Mouse (Mus musculus): Measurements from ENCODE around the gene Ppie. TPM values are rescaled to one million over a fixed set of nuclear protein-coding genes. Genes with fewer than 3 reads are reported as not detected.
"Not testable (repeated sequence)": the region's sequence is repeated elsewhere in the genome, so short reads cannot be mapped to it uniquely, and the experiment has no call there.

Ppie gene
- polyA plus RNA-seq, 1 experiment from 2014 or later, result 129 TPM

- ATAC-seq (replicated peaks; ENCODE audit: insufficient number of reproducible peaks, low FRiP score, low TSS enrichment, low read depth) (no peak), DNase-seq (ENCODE audit: low spot score) (no peak)
- no peak overlapping the region for H3K9ac ChIP-seq (replicated peaks; ENCODE audit: low read length)
- no peaks in the 10 kb centered on the region for H3K4me1 ChIP-seq (ENCODE audit: control insufficient read depth, insufficient read depth, low read length)
- no peak overlapping the region for H3K4me2 ChIP-seq (ENCODE audit: low read depth, low read length)
- 87% methylated on average over 3 of the region's 3 CpGs for WGBS
- H3K27ac ChIP-seq (replicated peaks; ENCODE audit: low read depth, low read length), result no peak overlapping the region
- H3K27me3 ChIP-seq (ENCODE audit: control insufficient read depth, insufficient read depth, low read length), result peaks cover 2% of the 10 kb centered on the region; the same call in 1 of the 2 replicates
- H3K9me3 ChIP-seq (replicated peaks; ENCODE audit: control insufficient read depth, low read length), result no peaks in the 10 kb centered on the region
- peaks cover 2% of the 10 kb centered on the region; the same call in 1 of the 2 replicates for H3K36me3 ChIP-seq (replicated peaks; ENCODE audit: control insufficient read depth, insufficient read depth, low read depth, low read length)
- H3K4me3 ChIP-seq (ENCODE audit: low read depth, low read length), result no peak overlapping the region
Measured at GRCm38 (mm10) chr4:123137551-123137950, 2.2 kb downstream of the Ppie start.

GRCm38 (mm10) chr4:123127051-123127450, 12.7 kb downstream of the Ppie start:
- no peaks in the 10 kb centered on the region; the same call in none of the 2 replicates for H3K36me3 ChIP-seq (replicated peaks; ENCODE audit: control insufficient read depth, insufficient read depth, low read depth, low read length)
- no peak overlapping the region for H3K4me2 ChIP-seq (ENCODE audit: low read depth, low read length)
- no peaks in the 10 kb centered on the region for H3K27me3 ChIP-seq (ENCODE audit: control insufficient read depth, insufficient read depth, low read length)
- ATAC-seq (replicated peaks; ENCODE audit: insufficient number of reproducible peaks, low FRiP score, low TSS enrichment, low read depth), result no peak
- DNase-seq (ENCODE audit: low spot score), result no peak
- no peak overlapping the region for H3K9ac ChIP-seq (replicated peaks; ENCODE audit: low read length)
- WGBS, result 83% methylated on average over 4 of the region's 4 CpGs
- H3K4me1 ChIP-seq (ENCODE audit: control insufficient read depth, insufficient read depth, low read length), result no peaks in the 10 kb centered on the region
- no peaks in the 10 kb centered on the region for H3K9me3 ChIP-seq (replicated peaks; ENCODE audit: control insufficient read depth, low read length)
- no peak overlapping the region for H3K27ac ChIP-seq (replicated peaks; ENCODE audit: low read depth, low read length)
- no peak overlapping the region for H3K4me3 ChIP-seq (ENCODE audit: low read depth, low read length)

- H3K9ac ChIP-seq (replicated peaks; ENCODE audit: low read length), result no peak overlapping the region
- H3K4me3 ChIP-seq (ENCODE audit: low read depth, low read length), result no peak overlapping the region
- H3K4me2 ChIP-seq (ENCODE audit: low read depth, low read length), result no peak overlapping the region
- no peaks in the 10 kb centered on the region for H3K9me3 ChIP-seq (replicated peaks; ENCODE audit: control insufficient read depth, low read length)
- H3K4me1 ChIP-seq (ENCODE audit: control insufficient read depth, insufficient read depth, low read length), result no peaks in the 10 kb centered on the region
- DNase-seq (ENCODE audit: low spot score), result no peak
- ATAC-seq (replicated peaks; ENCODE audit: insufficient number of reproducible peaks, low FRiP score, low TSS enrichment, low read depth), result no peak
- H3K27ac ChIP-seq (replicated peaks; ENCODE audit: low read depth, low read length), result no peak overlapping the region
- no peaks in the 10 kb centered on the region for H3K27me3 ChIP-seq (ENCODE audit: control insufficient read depth, insufficient read depth, low read length)
- 96% methylated on average over 7 of the region's 7 CpGs for WGBS
- H3K36me3 ChIP-seq (replicated peaks; ENCODE audit: control insufficient read depth, insufficient read depth, low read depth, low read length), result no peaks in the 10 kb centered on the region; the same call in none of the 2 replicates
Measured at GRCm38 (mm10) chr4:123126626-123127025, 13.1 kb downstream of the Ppie start.

GRCm38 (mm10) chr4:123121286-123121685, 18.5 kb downstream of the Ppie start:
- no peak for ATAC-seq (replicated peaks; ENCODE audit: insufficient number of reproducible peaks, low FRiP score, low TSS enrichment, low read depth)
- H3K9ac ChIP-seq (replicated peaks; ENCODE audit: low read length), result no peak overlapping the region
- no peak overlapping the region for H3K27ac ChIP-seq (replicated peaks; ENCODE audit: low read depth, low read length)
- 93% methylated on average over 2 of the region's 2 CpGs for WGBS
- no peak overlapping the region for H3K4me2 ChIP-seq (ENCODE audit: low read depth, low read length)
- no peak overlapping the region for H3K4me3 ChIP-seq (ENCODE audit: low read depth, low read length)
- H3K4me1 ChIP-seq (ENCODE audit: control insufficient read depth, insufficient read depth, low read length), result no peaks in the 10 kb centered on the region
- H3K27me3 ChIP-seq (ENCODE audit: control insufficient read depth, insufficient read depth, low read length), result peaks cover 5% of the 10 kb centered on the region; the same call in 1 of the 2 replicates
- no peak for DNase-seq (ENCODE audit: low spot score)
- no peaks in the 10 kb centered on the region for H3K9me3 ChIP-seq (replicated peaks; ENCODE audit: control insufficient read depth, low read length)
- H3K36me3 ChIP-seq (replicated peaks; ENCODE audit: control insufficient read depth, insufficient read depth, low read depth, low read length), result no peaks in the 10 kb centered on the region

DNA sequence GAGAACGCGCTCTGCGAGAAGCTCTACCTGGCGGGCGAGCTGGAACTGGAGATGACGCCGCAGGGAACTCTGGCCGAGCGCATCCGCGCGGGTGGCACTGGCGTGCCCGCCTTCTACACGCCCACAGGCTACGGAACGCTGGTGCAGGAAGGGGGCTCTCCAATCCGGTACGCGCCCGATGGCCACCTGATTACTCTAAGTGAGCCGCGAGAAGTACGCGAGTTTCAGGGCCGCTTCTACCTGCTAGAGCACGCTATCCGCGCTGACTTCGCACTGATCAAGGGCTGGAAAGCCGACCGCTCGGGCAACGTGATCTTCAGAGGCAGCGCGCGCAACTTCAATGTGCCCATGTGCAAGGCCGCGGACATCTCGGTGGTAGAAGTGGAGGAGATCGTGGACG, 23.1 kb downstream of the Ppie start:
- DNase-seq (ENCODE audit: low spot score), result peak; percentile 31
- H3K4me3 ChIP-seq (ENCODE audit: low read depth, low read length), result not testable (repeated sequence)

DNA sequence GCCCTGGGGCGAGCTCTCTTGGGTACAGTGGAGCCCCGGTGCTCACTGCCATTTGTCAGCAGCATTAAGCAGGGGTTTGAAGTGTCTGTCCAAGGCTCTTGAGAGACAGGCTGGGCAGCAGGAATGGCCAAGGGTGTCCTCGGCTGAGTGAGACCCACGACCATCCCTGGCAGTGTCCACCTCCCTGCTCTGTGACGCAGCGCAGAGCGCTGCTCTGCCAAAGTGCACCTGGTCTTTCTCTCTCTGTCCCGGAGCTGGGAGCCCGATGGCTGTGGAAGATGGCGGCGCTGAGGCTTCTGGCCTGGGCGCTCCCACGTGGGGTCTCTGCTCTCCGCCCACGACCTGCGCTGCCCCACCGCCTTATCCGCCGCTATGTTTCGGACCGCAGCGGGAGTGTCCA, 23.7 kb downstream of the Ppie start, which contains the start of gene Oxct2b:
Gene Oxct2b, plus strand, starts transcription at position 256 of the 400 bp plus-strand sequence.
- Histone ChIP-seq H3K4me1 (ENCODE audit: control insufficient read depth, insufficient read depth, low read length) (no peaks in the 10 kb centered on the region), H3K9me3 (replicated peaks; ENCODE audit: control insufficient read depth, low read length) (no peaks in the 10 kb centered on the region), H3K4me3 (ENCODE audit: low read depth, low read length) (peak within 1 kb of the TSS; percentile 26), H3K9ac (replicated peaks; ENCODE audit: low read length) (no peak within 1 kb of the TSS), H3K4me2 (ENCODE audit: low read depth, low read length) (peak within 1 kb of the TSS; percentile 57), H3K27me3 (ENCODE audit: control insufficient read depth, insufficient read depth, low read length) (peaks cover 5% of the 10 kb centered on the region; the same call in 1 of the 2 replicates), H3K27ac (replicated peaks; ENCODE audit: low read depth, low read length) (no peak within 1 kb of the TSS), H3K36me3 (replicated peaks; ENCODE audit: control insufficient read depth, insufficient read depth, low read depth, low read length) (no peaks in the 10 kb centered on the region)
- WGBS, result 7% methylated on average over 22 of the region's 22 CpGs
- no peak for ATAC-seq (replicated peaks; ENCODE audit: insufficient number of reproducible peaks, low FRiP score, low TSS enrichment, low read depth)
- peak; percentile 35 for DNase-seq (ENCODE audit: low spot score)

More for the DNA sequence above, 23.1 kb downstream of the Ppie start:
- not testable (repeated sequence) for H3K27me3 ChIP-seq (ENCODE audit: control insufficient read depth, insufficient read depth, low read length); H3K4me1 ChIP-seq (ENCODE audit: control insufficient read depth, insufficient read depth, low read length); H3K27ac ChIP-seq (replicated peaks; ENCODE audit: low read depth, low read length); H3K9ac ChIP-seq (replicated peaks; ENCODE audit: low read length); H3K9me3 ChIP-seq (replicated peaks; ENCODE audit: control insufficient read depth, low read length); H3K36me3 ChIP-seq (replicated peaks; ENCODE audit: control insufficient read depth, insufficient read depth, low read depth, low read length)
- 0 out of 2 replicates have a peak, but pooled peaks have one; percentile 5 for ATAC-seq (replicated peaks; ENCODE audit: insufficient number of reproducible peaks, low FRiP score, low TSS enrichment, low read depth)
- H3K4me2 ChIP-seq (ENCODE audit: low read depth, low read length), result peak overlapping the region; percentile 57
- WGBS, result 15% methylated on average over 33 of the region's 42 CpGs

DNA sequence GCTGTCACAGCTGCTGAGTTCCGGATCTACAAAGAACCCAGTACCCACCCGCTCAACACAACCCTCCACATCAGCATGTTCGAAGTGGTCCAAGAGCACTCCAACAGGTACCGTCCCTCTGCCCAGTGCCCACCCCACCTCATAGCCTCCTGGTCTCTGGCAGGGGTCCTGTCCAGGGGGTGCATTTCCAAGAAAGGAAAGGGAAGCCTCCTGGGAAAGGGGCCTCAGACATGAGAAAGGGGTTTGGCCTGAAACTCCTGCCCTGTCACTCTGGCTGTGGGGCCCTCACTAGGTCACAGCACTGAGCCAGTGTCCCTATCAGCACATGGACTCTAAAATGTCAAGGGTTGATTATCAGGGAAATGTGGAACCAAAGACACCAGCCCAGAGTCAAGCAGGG, 25.1 kb downstream of the Ppie start:
- not testable (repeated sequence) for H3K9me3 ChIP-seq (replicated peaks; ENCODE audit: control insufficient read depth, low read length); H3K36me3 ChIP-seq (replicated peaks; ENCODE audit: control insufficient read depth, insufficient read depth, low read depth, low read length); DNase-seq (ENCODE audit: low spot score); H3K4me2 ChIP-seq (ENCODE audit: low read depth, low read length); H3K27me3 ChIP-seq (ENCODE audit: control insufficient read depth, insufficient read depth, low read length); H3K4me3 ChIP-seq (ENCODE audit: low read depth, low read length); ATAC-seq (replicated peaks; ENCODE audit: insufficient number of reproducible peaks, low FRiP score, low TSS enrichment, low read depth); H3K9ac ChIP-seq (replicated peaks; ENCODE audit: low read length); H3K4me1 ChIP-seq (ENCODE audit: control insufficient read depth, insufficient read depth, low read length); H3K27ac ChIP-seq (replicated peaks; ENCODE audit: low read depth, low read length)
- 90% methylated on average over 4 of the region's 4 CpGs for WGBS

DNA sequence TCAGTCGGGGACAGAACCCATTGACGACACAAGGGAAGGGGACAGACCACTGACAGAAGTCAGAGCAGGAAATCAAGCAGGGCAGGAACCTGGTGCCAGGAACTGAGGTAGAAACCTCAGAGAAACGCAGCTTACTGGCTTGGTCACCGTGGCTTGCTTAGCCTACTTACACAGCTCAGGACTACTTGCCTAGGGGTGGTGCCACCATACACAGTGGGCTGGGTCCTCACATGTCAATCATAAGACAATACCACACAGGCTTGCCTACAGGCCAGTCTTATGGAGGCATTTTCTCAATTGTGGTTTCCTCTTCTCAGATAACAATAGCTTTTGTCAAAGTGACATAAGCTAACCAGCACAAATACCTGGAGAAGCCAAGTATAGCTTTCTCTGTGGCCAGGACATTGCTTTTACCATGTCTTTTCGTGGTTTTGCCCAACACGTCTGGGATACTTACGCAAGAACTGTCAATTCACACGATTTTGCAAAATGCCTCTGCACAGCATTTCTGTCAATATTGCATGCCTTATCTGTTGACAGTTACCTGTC, 27.5 kb downstream of the Ppie start:
- Histone ChIP-seq H3K9me3 (replicated peaks; ENCODE audit: control insufficient read depth, low read length) (no peaks in the 10 kb centered on the region), H3K9ac (replicated peaks; ENCODE audit: low read length) (no peak overlapping the region), H3K36me3 (replicated peaks; ENCODE audit: control insufficient read depth, insufficient read depth, low read depth, low read length) (no peaks in the 10 kb centered on the region), H3K27ac (replicated peaks; ENCODE audit: low read depth, low read length) (no peak overlapping the region), H3K4me1 (ENCODE audit: control insufficient read depth, insufficient read depth, low read length) (no peaks in the 10 kb centered on the region), H3K4me3 (ENCODE audit: low read depth, low read length) (no peak overlapping the region), H3K4me2 (ENCODE audit: low read depth, low read length) (no peak overlapping the region), H3K27me3 (ENCODE audit: control insufficient read depth, insufficient read depth, low read length) (peaks cover 2% of the 10 kb centered on the region; the same call in 1 of the 2 replicates)
- no peak for ATAC-seq (replicated peaks; ENCODE audit: insufficient number of reproducible peaks, low FRiP score, low TSS enrichment, low read depth)
- no peak for DNase-seq (ENCODE audit: low spot score)
- WGBS, result 75% methylated on average over 8 of the region's 8 CpGs

Data from embryonic facial prominence, embryonic 11.5 days (tissue).